Mouse (Mus musculus) duodenum, adult 2 months (tissue): ENCODE results near the gene Dclre1c. TPM values are rescaled to one million over a fixed set of nuclear protein-coding genes. Genes with fewer than 3 reads are reported as not detected.

Source experiments
- polyA plus RNA-seq: library from polyadenylated mRNA; depleted of rRNA; stranded (reverse); fragments of >200 nt; gene quantifications from 2 replicates; pipeline ENCODE4 v1.2.3, GENCODE M21; 2012; ENCODE audit warnings: low replicate concordance; rRNA removed

Dclre1c gene
- 0.46 and 0.65 TPM in 2 replicates for polyA plus RNA-seq

GRCm38 (mm10) chr2:3423841-3424578, at the start of gene Dclre1c:
Dclre1c (plus strand) TSS chr2:3424131.

GRCm38 (mm10) chr2:3397110-3397509, 26.8 kb upstream of the Dclre1c start, which contains the start of gene Olah:
Olah (minus strand) TSS chr2:3397210.

GRCm38 (mm10) chr2:3422548-3422947, 1.4 kb upstream of the Dclre1c start, which contains the start of gene Meig1:
Meig1 (minus strand) TSS chr2:3422648.

GRCm38 (mm10) chr2:3474861-3475283, 50.9 kb downstream of the Dclre1c start, which contains the start of gene Suv39h2:
Suv39h2 (minus strand) TSS chr2:3475031.

GRCm38 (mm10) chr2:3512552-3513454, 88.9 kb downstream of the Dclre1c start, which contains the start of the genes Gm45902, Hspa14 and Cdnf:
Gm45902 (minus strand) TSS chr2:3512790.
Hspa14 (minus strand) TSS chr2:3512814.
Cdnf (plus strand) TSS chr2:3513030.

Other genes starting within 250 kb of the Dclre1c start
- gene Nmt2, start 139.9 kb upstream of the Dclre1c start, polyA plus RNA-seq, result 0.60 and 2.8 TPM in 2 replicates
- 0.47 and 0.81 TPM in 2 replicates for gene Rpp38, start 91.5 kb upstream of the Dclre1c start, polyA plus RNA-seq
- gene Acbd7, start 88.0 kb upstream of the Dclre1c start, polyA plus RNA-seq, result not detected in 2 replicates
- not detected in 2 replicates for gene Olah, start 26.9 kb upstream of the Dclre1c start, polyA plus RNA-seq
- not detected in 2 replicates for gene Meig1, start 1.5 kb upstream of the Dclre1c start, polyA plus RNA-seq
- 1.6 and 1.7 TPM in 2 replicates for gene Suv39h2, start 50.9 kb downstream of the Dclre1c start, polyA plus RNA-seq
- gene Gm45902, start 88.7 kb downstream of the Dclre1c start, polyA plus RNA-seq, result 0.71 and 0.97 TPM in 2 replicates
- 6.6 and 8.3 TPM in 2 replicates for gene Hspa14, start 88.7 kb downstream of the Dclre1c start, polyA plus RNA-seq
- 0.02 and 0.12 TPM in 2 replicates for gene Cdnf, start 88.9 kb downstream of the Dclre1c start, polyA plus RNA-seq
- gene Fam107b, start 146.4 kb downstream of the Dclre1c start, polyA plus RNA-seq, result 2.0 and 5.6 TPM in 2 replicates